Mouse (Mus musculus): Measurements from ENCODE around the gene Akap11.

DNA sequence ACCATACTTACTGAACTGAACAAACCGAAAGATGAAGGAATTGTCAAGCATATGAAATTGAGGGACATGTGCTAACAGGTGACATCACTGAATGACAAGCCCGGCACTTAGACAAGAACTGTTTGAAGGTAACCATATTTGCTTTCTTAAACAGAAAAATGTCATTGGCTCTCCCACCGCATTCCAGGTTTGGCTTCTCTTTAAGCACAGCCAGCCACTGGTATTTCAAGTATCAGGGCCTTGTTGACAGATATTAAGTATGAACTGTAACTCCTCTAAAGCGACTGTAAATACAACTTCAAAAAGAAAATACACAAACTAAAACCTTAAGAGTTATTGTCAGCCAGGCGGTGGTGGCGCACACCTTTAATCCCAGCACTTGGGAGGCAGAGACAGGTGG lies 4.3 kb downstream of the Akap11 start:
- TF ChIP-seq CTCF (IDR thresholded peaks at IDR 0.05; ENCODE audit: control insufficient read depth, insufficient read depth, insufficient read length) = no peak
- no peak for TF ChIP-seq USF1 (IDR thresholded peaks at IDR 0.05; ENCODE audit: low read depth)

All from C2C12 (cell line).